Mouse (Mus musculus) bone marrow, adult 2 months (tissue): Measurements from ENCODE around the gene Phf12. TPM values are rescaled to one million over a fixed set of nuclear protein-coding genes. Genes with fewer than 3 reads are reported as not detected.

Source experiments
- H3K27ac ChIP-seq: fragments of 200-500 bp; 2 replicates; pipeline ENCODE4 v1.5.1; 2012; ENCODE audit warnings: low read depth, mild to moderate bottlenecking, control low read depth, inconsistent platforms, low read length; ENCODE audit not compliant: control insufficient read depth, poor library complexity, insufficient read depth
- H3K4me1 ChIP-seq: fragments of 200-500 bp; 2 replicates; pipeline ENCODE4 v1.6.1; 2011; ENCODE audit warnings: low read length; ENCODE audit not compliant: control insufficient read depth, insufficient read depth
- H3K4me3 ChIP-seq: fragments of 200-500 bp; replicated peaks from 2 replicates; pipeline ENCODE3; 2011; ENCODE audit warnings: mild to moderate bottlenecking, low read depth, low read length, control low read depth; ENCODE audit not compliant: control insufficient read depth
- CTCF ChIP-seq: fragments of 200-500 bp; IDR thresholded peaks from 2 replicates; pipeline ENCODE4 v1.5.1; 2011; ENCODE audit warnings: low read length, control low read depth; ENCODE audit not compliant: control insufficient read depth, insufficient read depth
- POLR2A ChIP-seq: fragments of 200-500 bp; IDR thresholded peaks from 2 replicates; pipeline ENCODE4 v1.6.1; 2011; ENCODE audit warnings: low read depth, mild to moderate bottlenecking, control low read depth, low read length, borderline replicate concordance; ENCODE audit not compliant: control insufficient read depth
- WGBS: fragments of 180-500 bp; shearing (Covaris S2); methylation state at CpG from one replicate; pipeline ENCODE4 v1.1.7; 2018; 5-methylcytosine and 5-hydroxymethylcytosine counted together
- polyA plus RNA-seq: library from polyadenylated mRNA; stranded (reverse); fragments of >200 nt; gene quantifications from 2 replicates; pipeline ENCODE4 v1.2.4, GENCODE M21; 2011; ENCODE audit warnings: low replicate concordance; ENCODE audit not compliant: missing spikeins, insufficient read depth, insufficient read length

Gene Phf12
- polyA plus RNA-seq, 1 experiment = 59.4 TPM

GRCm38 (mm10) chr11:77950797-77951228, 31.7 kb upstream of the Phf12 start:
- Histone ChIP-seq H3K4me3 (no peak overlapping the region), H3K4me1 (no peaks in the 10 kb centered on the region), H3K27ac (no peak overlapping the region)
- TF ChIP-seq POLR2A = no peak
- no peak for TF ChIP-seq CTCF
- 59% methylated on average over 5 of the region's 5 CpGs for WGBS

DNA sequence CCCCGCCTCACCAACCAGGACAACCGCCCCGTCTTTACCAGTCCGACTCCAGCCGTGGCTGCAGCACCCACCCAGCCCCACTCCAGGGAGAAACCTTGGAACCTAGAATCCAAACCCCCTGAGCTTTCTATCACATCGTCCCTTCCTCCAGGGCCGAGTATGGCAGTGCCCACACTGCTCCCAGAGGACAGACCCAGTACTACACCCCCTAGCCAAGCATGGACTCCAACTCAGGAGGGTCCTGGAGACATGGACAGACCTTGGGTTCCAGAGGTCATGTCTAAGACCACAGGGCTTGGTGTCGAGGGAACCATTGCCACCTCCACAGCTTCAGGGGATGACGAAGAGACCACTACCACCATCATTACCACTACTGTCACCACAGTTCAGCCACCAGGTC, 28.9 kb upstream of the Phf12 start:
- 34% methylated on average over 9 of the region's 9 CpGs for WGBS
- TF ChIP-seq CTCF (peak; percentile 57), POLR2A (no peak)

GRCm38 (mm10) chr11:77956428-77956827, 26.1 kb upstream of the Phf12 start:
- no peak for TF ChIP-seq POLR2A
- no peak for TF ChIP-seq CTCF
- H3K4me3 ChIP-seq = no peak overlapping the region
- 55% methylated on average over 3 of the region's 3 CpGs for WGBS
- H3K27ac ChIP-seq = no peak overlapping the region
- H3K4me1 ChIP-seq = no peaks in the 10 kb centered on the region

More for the DNA sequence above, 28.9 kb upstream of the Phf12 start:
- Histone ChIP-seq H3K4me3 (no peak overlapping the region), H3K4me1 (no peaks in the 10 kb centered on the region), H3K27ac (no peak overlapping the region)

GRCm38 (mm10) chr11:77958268-77958667, 24.3 kb upstream of the Phf12 start:
- H3K27ac ChIP-seq = no peak overlapping the region
- no peak overlapping the region for H3K4me3 ChIP-seq
- TF ChIP-seq CTCF (no peak), POLR2A (no peak)
- 57% methylated on average over 2 of the region's 2 CpGs for WGBS
- H3K4me1 ChIP-seq = no peaks in the 10 kb centered on the region

DNA sequence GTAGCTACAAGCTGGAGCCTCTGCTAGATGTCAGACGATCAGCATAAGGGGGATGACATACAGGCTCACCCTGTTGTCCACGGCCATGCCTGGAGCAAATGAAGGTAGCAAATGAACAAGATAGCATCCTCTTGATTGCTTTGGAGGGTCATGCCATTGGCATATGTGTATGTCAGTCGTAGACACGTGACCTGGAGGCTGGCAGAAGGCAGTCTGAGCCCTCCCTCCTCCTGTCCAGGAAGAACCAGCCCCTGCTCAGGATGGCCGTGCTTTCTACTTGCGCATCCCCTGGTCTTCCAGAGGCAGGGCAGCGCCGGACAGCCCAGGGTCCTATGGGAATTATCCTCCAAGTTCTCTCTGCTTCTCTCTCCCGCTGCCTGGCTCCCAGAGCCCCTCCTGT, 23.6 kb upstream of the Phf12 start:
- Histone ChIP-seq H3K4me3 (no peak overlapping the region), H3K4me1 (no peaks in the 10 kb centered on the region), H3K27ac (no peak overlapping the region)
- TF ChIP-seq CTCF = no peak
- no peak for TF ChIP-seq POLR2A
- 60% methylated on average over 9 of the region's 9 CpGs for WGBS

DNA sequence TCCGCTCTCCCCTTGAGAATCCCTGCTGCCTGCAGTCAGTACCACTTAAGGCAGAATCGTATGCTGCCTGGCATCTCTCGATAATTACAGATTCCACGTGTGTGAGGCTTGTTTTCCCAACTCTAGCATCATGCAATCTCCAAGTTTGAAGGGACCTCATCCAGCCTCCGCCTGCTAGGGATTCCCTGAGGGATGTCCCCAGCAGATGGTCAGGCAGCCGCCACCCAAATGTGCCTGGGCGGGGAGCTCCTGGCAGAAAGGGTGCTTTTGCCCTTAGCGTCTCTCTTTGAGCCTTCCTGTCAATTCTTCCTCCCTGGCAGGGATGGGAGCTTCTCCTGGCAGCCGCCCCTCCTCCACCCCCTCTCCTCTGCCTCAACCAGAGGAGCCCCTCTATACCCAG, 22.4 kb upstream of the Phf12 start:
- H3K4me1 ChIP-seq = no peaks in the 10 kb centered on the region
- 60% methylated on average over 9 of the region's 9 CpGs for WGBS
- no peak overlapping the region for H3K27ac ChIP-seq
- TF ChIP-seq POLR2A (no peak), CTCF (no peak)
- H3K4me3 ChIP-seq = no peak overlapping the region

DNA sequence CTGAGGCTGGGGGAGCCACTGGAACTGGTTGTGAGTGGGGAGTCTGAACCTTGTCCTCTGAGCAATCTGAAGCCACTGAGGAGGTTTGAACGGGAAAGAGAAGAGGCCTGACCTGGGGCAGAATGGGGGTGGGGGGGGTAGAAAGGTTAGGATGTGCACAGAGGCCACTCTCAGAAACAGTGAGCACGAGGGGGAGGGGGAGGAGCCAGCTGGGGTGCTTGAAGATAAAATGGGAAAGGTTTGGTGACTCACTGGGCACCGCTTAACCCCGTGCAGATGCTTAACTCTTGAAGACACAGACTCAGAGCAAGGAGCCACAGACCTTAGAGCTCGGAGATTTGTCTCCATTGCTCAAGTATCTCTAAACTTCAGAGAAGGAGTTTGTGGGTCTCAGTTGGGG, 21.7 kb upstream of the Phf12 start:
- Histone ChIP-seq H3K27ac (no peak overlapping the region), H3K4me3 (no peak overlapping the region), H3K4me1 (no peaks in the 10 kb centered on the region)
- WGBS = 35% methylated on average over 5 of the region's 5 CpGs
- TF ChIP-seq CTCF (no peak), POLR2A (no peak)

GRCm38 (mm10) chr11:77962946-77963345, 19.6 kb upstream of the Phf12 start:
- H3K4me3 ChIP-seq = no peak overlapping the region
- H3K4me1 ChIP-seq = no peaks in the 10 kb centered on the region
- TF ChIP-seq POLR2A (no peak), CTCF (no peak)
- WGBS = 85% methylated on average over 10 of the region's 10 CpGs
- no peak overlapping the region for H3K27ac ChIP-seq

- 32% methylated on average over 19 of the region's 19 CpGs for WGBS
- H3K27ac ChIP-seq = no peak overlapping the region
- no peak overlapping the region for H3K4me3 ChIP-seq
- no peak for TF ChIP-seq CTCF
- no peak for TF ChIP-seq POLR2A
- H3K4me1 ChIP-seq = no peaks in the 10 kb centered on the region
Observed at GRCm38 (mm10) chr11:77964415-77965095, 18.0 kb upstream of the Phf12 start.
